Mouse (Mus musculus) 416B (cell line): ENCODE results near the gene Nop9.

ENCODE experiments used
- DNase-seq: peaks from one replicate; pipeline ENCODE4 v3.0.0; 2011; ENCODE audit warnings: low read depth

Gene Nop9

GRCm38 (mm10) chr14:55769087-55769703 is 23.7 kb downstream of the Nop9 start:
- no peak for DNase-seq

DNA sequence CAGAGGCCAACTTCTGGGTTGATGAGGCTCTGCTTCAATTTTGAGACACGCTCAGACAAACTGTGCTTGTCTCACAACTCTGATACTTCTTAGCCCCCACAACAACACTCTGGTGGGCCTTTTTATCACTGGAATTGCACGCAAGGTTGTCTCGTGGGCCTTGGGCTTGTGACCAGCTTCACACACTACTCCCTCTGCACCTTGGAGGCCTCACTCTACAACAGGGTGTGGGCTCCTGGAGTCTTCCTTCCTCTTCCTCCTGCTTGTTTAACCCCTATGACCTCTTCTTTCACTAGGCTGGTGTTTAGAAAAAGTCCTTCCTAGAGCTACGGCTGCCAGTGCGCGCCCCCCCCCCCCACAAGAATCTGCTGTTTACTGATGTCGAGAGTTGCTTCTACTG is 31.2 kb downstream of the Nop9 start:
- no peak for DNase-seq

DNA sequence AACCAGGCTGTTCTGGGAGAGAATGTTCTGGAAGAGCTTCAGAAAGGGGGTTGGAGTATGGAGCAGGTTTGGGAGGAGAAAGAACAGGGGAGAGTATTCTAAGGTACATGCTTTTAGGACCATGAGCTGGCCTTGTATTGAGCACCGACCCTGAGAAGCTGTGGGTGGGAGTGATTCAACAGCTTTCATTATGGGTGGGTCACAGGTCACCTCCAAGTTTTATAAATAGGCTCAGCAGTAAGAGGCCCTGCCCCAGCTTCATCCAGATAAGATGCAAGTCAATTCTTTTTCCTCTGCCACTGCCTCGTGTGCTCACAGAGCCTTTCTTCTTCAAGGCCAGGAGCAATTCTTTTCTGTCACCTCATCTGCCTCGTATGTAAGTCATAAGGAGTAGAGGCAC is 31.7 kb downstream of the Nop9 start:
- DNase-seq, result no peak

DNA sequence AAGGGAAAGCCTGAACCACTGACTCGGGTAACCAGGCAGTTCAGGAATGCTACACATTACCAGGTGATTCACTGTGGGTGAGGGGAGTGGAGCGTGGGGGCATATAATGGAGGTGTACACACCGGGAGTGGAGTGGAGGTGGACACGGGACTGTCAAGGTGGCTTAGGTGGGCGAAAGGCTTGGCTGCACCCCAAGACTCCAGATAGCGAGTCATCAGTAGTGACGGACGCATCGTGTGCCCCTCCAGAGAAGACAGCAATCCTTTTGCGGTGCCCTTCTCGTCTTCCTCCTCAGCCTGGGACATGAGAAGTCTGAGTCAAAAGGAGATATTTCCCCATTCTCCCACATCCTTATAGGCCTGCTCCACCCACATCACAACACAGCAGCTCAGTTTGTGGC is 32.3 kb downstream of the Nop9 start:
- peak; percentile 21 for DNase-seq

DNA sequence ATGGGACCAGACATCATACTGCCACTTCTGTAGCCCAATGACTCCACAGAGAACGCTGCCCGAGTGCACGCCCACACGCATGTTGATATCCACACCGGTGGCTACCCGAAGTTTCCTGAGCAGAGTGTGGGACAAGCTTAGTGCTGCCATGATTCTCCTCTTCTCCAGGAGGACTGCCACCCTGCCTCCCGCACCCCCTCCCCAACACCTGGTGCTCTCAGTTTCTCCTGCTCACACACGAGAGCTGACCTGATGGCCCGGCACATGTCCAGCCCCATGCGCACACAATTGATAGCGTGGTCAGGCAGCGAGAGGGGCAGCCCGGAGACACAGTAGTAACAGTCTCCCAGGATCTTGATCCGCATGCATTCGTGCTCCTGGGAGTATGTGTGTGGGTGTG is 33.2 kb downstream of the Nop9 start:
- DNase-seq, result no peak

DNA sequence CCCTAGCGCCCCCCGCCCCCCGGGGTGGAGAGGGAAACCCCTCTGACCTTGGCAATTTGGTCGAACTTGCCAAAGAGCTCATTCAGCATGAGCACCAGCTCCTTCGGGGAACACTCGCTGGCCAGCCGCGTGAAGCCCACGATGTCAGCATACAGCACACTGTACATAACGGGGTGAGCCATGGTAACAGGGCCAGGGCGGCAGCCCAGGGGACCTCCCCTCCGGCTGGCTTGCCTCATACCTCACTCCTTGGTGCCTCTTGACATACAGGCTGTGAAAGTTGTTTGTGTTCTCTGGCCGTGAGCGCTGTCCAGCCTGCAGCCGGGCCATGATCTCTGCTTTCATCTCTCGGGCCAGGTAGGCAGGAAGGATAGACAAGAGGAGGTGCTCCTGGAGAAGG is 34.2 kb downstream of the Nop9 start:
- DNase-seq, result no peak

GRCm38 (mm10) chr14:55780736-55781135 is 35.2 kb downstream of the Nop9 start:
- no peak for DNase-seq

DNA sequence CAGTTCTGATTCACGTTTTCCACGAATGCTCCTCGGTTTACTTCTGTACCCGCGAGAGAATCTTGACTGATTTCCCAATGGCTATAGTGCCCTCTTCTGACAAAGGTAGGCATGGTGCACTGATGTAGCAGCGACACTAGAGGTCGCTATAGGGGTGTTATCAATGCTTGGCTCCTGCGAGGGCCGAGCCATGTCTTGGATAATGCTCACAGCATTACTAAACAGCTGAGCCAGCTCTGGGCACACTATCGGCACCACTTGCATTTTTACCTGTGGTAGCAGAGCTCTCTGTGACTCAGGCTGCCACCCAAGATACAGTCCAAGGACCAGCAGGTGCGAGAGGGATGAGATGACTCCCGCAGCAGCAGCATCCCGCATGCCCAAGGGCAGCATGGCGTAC is 35.8 kb downstream of the Nop9 start:
- peak; percentile 92 for DNase-seq

DNA sequence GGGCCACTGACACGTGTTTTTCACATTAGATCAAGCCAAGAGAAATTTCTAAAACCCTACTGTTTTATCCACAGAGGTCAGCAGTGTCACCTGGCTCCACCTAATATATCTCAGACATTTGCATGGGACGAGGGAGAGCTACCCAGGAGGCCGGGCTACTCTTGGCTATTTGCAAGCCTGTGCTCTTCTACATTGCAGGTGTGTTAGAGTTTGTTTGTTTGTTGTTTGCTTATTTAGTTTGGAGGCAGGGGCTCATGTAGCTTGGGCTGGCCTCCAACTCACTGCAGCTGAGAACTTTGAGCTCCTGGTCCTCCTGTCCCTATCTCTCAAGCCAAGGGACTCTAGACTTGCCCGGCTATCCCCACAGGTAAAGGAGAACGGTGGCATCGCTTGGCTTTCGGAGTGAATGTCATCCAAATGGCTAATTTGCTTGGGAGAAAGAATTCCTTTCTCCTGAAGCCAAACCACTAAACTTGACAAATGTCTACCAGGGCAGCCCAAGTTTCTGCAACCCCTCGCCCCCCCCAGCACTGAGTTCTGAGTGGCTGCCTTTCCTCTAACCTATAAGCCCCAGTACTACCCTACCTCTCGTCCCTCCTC is 37.0 kb downstream of the Nop9 start:
- DNase-seq, result no peak

- DNase-seq, result no peak
Observed at GRCm38 (mm10) chr14:55783171-55783957, 37.9 kb downstream of the Nop9 start.

- no peak for DNase-seq
Observed at GRCm38 (mm10) chr14:55783958-55784235, 38.4 kb downstream of the Nop9 start, which contains the start of gene Adcy4. Gene Adcy4 (minus strand): TSS chr14:55784095.

DNA sequence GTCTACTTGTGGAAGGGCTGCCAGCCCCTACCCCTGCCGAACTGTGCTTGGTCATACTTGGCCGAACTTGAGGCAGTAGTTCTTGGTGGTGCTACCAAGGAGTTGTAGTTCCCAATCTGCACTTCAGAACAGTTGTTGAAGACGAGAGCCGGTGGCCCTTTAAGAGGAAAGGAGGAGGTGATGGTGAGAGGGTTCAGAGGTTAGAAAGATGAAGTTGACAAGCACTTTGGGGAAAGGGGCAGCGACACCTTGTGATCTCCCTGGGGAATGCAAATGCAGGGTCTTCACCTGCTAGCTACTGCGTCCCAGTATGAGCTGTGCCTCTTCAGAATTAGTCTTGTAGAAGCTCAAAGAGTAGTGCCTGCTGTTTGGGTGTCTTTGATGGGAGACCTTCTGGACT is 39.7 kb downstream of the Nop9 start:
- DNase-seq, result no peak

DNA sequence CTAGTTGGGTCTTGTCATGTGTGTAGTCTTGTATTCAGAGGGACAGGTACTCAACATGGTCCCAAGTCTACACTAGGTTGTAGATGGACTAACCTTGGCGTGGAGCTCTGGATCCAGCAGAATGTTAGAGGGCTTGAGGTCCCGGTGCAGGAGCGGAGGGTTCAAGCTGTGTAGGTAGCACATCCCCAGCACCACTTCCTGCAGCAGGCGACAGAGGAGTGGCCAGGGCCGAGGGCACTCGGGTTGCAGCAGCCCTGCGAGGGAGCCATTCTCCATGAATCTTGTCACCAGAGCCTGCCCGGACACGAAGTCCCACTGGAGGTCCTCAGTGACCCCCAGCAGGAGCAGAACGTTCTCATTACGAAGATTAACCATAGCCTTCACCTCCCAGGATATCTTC is 42.2 kb downstream of the Nop9 start:
- DNase-seq, result no peak

DNA sequence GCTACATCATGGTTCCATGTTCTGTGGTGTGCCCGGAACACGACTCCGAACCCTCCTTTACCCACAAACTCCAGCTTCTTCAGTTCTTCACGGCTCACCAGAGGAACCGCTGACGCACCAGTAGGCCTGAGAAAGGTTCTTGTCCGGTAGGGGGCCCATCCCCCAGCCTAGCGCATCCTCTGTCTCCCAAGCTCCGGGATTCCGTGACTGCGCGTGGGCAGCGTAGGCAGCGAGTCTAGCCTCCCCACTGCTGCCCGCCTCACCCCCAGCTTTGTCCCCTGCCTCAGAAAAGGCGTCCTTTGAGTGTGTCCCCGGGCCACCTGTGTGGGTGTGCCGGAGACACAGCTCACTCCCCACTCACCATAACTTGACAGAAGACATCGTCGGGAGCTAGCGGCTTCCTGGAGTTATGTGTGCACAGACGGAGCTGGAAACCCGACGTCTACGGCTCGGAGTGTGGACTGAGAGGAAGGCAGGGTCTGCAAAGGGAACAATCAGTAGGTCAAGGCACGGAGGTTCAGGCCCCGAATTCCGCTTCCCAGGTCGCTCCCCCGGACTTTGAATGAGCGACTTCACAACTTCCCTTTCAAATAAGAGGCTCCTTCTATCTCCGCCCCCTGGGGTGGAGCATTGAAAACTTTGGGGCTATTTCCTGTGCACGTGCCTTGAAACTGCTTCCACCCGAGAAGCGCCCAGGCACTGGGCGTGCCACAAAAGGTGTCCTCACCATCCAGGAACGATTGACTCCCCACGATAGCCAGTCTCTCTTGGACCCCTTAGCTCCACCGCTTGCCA is 43.0 kb downstream of the Nop9 start, which contains the start of gene Ripk3:
TSS of gene Ripk3 (minus strand) at position 610 of the 795 bp plus-strand sequence.
- peak; percentile 92 for DNase-seq

DNA sequence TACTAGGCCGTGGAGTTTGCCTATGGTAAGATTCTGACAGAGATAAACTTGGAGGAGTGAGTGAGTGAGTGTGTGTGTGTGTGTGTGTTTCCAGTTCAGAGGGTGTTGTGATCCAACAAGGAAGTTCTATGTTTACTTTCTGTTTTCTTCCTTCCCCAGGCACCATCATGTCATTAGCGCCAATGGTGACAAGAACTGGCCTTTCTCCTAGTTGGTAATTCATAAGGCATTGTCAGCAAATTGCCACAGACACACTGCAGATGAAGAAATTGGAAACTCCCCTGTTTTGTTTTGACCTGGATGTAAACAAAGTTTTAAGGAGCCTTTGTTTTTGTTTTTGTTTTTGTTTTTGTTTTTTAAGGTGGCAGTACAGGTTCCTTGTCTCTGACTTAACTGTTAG is 48.0 kb downstream of the Nop9 start:
- peak; percentile 36 for DNase-seq

DNA sequence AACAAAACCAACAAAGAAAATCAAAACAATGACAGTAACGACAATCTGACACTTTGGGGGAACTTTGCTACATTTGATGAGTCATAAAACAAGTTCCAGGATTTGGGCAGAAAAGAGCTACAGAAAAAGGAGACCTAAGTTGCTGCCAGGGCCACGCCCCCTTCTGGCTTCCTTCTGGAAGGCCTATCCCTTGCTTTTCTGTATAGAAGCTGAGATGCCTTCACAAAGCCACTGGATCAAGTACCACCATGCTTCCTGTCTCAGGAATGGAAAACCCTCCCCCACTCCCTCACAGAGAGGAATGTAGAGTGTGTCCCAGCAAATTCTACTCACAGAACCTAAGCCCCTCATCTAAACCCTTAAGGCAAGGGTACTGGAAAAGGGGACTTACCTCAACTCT is 48.5 kb downstream of the Nop9 start:
- DNase-seq, result peak; percentile 52

- DNase-seq, result peak; percentile 91
Observed at GRCm38 (mm10) chr14:55795380-55796163, 50.1 kb downstream of the Nop9 start.
